Mouse (Mus musculus) liver, embryonic 12.5 days (tissue): ENCODE measurements around the gene Fam187a. TPM values are rescaled to one million over a fixed set of nuclear protein-coding genes. Genes with fewer than 3 reads are reported as not detected.

Source experiments
- ATAC-seq: fragments of 200-750 bp; cut with Nextera tagmentation; 2 replicates; pipeline ENCODE4 v1.8.0; 2017; ENCODE audit warnings: moderate number of reproducible peaks, mild to moderate bottlenecking, moderate library complexity
- H3K27ac ChIP-seq: fragments of 300-500 bp; sonication (generic); 2 replicates; pipeline ENCODE4 v1.5.1; 2016; ENCODE audit warnings: mild to moderate bottlenecking
- H3K27me3 ChIP-seq: fragments of 300-500 bp; sonication (generic); replicated peaks from 2 replicates; pipeline ENCODE4 v1.6.1; 2016; ENCODE audit warnings: mild to moderate bottlenecking, moderate library complexity
- H3K36me3 ChIP-seq: fragments of 300-500 bp; sonication (generic); 2 replicates; pipeline ENCODE4 v1.6.1; 2016; ENCODE audit warnings: mild to moderate bottlenecking, moderate library complexity
- H3K4me1 ChIP-seq: fragments of 300-500 bp; sonication (generic); 2 replicates; pipeline ENCODE4 v1.6.1; 2016
- H3K4me2 ChIP-seq: fragments of 300-500 bp; sonication (generic); 2 replicates; pipeline ENCODE4 v1.6.1; 2016; ENCODE audit warnings: mild to moderate bottlenecking, moderate library complexity
- H3K4me3 ChIP-seq: fragments of 300-500 bp; sonication (generic); 2 replicates; pipeline ENCODE4 v1.5.1; 2016; ENCODE audit warnings: mild to moderate bottlenecking, moderate library complexity
- H3K9ac ChIP-seq: fragments of 300-500 bp; sonication (generic); 2 replicates; pipeline ENCODE4 v1.6.1; 2016; ENCODE audit warnings: mild to moderate bottlenecking, moderate library complexity
- H3K9me3 ChIP-seq: fragments of 300-500 bp; sonication (generic); replicated peaks from 2 replicates; pipeline ENCODE4 v1.6.1; 2016; ENCODE audit warnings: mild to moderate bottlenecking, moderate library complexity
- WGBS: fragments of 180-500 bp; shearing (Covaris S2); methylation state at CpG from one replicate; pipeline ENCODE4 v1.1.7; 2016; ENCODE audit not compliant: insufficient replicate concordance; 5-methylcytosine and 5-hydroxymethylcytosine counted together
- polyA plus RNA-seq: library from polyadenylated mRNA; unstranded; fragments of >200 nt; fragmentation: Nextera tagmentation; extraction: Ambion mirVana; gene quantifications from 2 replicates; pipeline ENCODE4 v1.2.1, GENCODE M21; 2016

Gene Fam187a
- polyA plus RNA-seq, 1 experiment from 2014 or later = not detected

GRCm38 (mm10) chr11:102896641-102897040 lies 11.7 kb downstream of the Fam187a start:
- Histone ChIP-seq H3K9me3 (no peaks in the 10 kb centered on the region), H3K27me3 (peaks cover 67% of the 10 kb centered on the region), H3K9ac (peak overlapping the region; percentile 92), H3K4me2 (peak overlapping the region; percentile 81), H3K4me3 (no peak overlapping the region), H3K36me3 (no peaks in the 10 kb centered on the region), H3K27ac (peak overlapping the region; percentile 96), H3K4me1 (peaks cover 71% of the 10 kb centered on the region)
- 72% methylated on average over 20 of the region's 20 CpGs for WGBS
- no peak for ATAC-seq

GRCm38 (mm10) chr11:102898408-102898807 lies 13.4 kb downstream of the Fam187a start:
- no peak for ATAC-seq
- Histone ChIP-seq H3K9ac (no peak overlapping the region), H3K4me2 (no peak overlapping the region), H3K36me3 (no peaks in the 10 kb centered on the region), H3K9me3 (no peaks in the 10 kb centered on the region), H3K4me1 (peaks cover 56% of the 10 kb centered on the region), H3K27ac (no peak overlapping the region), H3K27me3 (peaks cover 57% of the 10 kb centered on the region), H3K4me3 (no peak overlapping the region)
- 77% methylated on average over 9 of the region's 9 CpGs for WGBS

GRCm38 (mm10) chr11:102900763-102901162 lies 15.8 kb downstream of the Fam187a start, which contains the start of gene Gfap:
Gfap (minus strand) TSS chr11:102900912.
- no peak for ATAC-seq
- H3K27ac ChIP-seq = peak within 1 kb of the TSS; percentile 0; the same call in 1 of the 2 replicates
- peaks cover 39% of the 10 kb centered on the region for H3K4me1 ChIP-seq
- 7% methylated on average over 7 of the region's 7 CpGs for WGBS
- H3K36me3 ChIP-seq = peaks cover 18% of the 10 kb centered on the region
- H3K9ac ChIP-seq = no peak within 1 kb of the TSS
- peaks cover 34% of the 10 kb centered on the region for H3K27me3 ChIP-seq
- no peak within 1 kb of the TSS for H3K4me2 ChIP-seq
- no peaks in the 10 kb centered on the region for H3K9me3 ChIP-seq
- H3K4me3 ChIP-seq = no peak within 1 kb of the TSS

GRCm38 (mm10) chr11:102901199-102901598 lies 16.2 kb downstream of the Fam187a start:
- ATAC-seq = no peak
- Histone ChIP-seq H3K4me3 (no peak overlapping the region), H3K27ac (no peak overlapping the region; the same call in 1 of the 2 replicates), H3K9me3 (no peaks in the 10 kb centered on the region), H3K36me3 (peaks cover 23% of the 10 kb centered on the region), H3K4me2 (no peak overlapping the region), H3K9ac (no peak overlapping the region), H3K4me1 (peaks cover 35% of the 10 kb centered on the region), H3K27me3 (peaks cover 30% of the 10 kb centered on the region)
- WGBS = 64% methylated on average over 4 of the region's 4 CpGs

- peaks cover 32% of the 10 kb centered on the region for H3K36me3 ChIP-seq
- no peaks in the 10 kb centered on the region for H3K9me3 ChIP-seq
- ATAC-seq = no peak
- no peak overlapping the region for H3K4me2 ChIP-seq
- H3K27ac ChIP-seq = no peak overlapping the region
- H3K4me1 ChIP-seq = peaks cover 26% of the 10 kb centered on the region
- peaks cover 23% of the 10 kb centered on the region for H3K27me3 ChIP-seq
- H3K9ac ChIP-seq = no peak overlapping the region
- 70% methylated on average over 5 of the region's 5 CpGs for WGBS
- no peak overlapping the region for H3K4me3 ChIP-seq
These were observed 17.1 kb downstream of the Fam187a start for GRCm38 (mm10) chr11:102902107-102902506.

GRCm38 (mm10) chr11:102903654-102904053 lies 18.7 kb downstream of the Fam187a start:
- Histone ChIP-seq H3K27ac (no peak overlapping the region), H3K9me3 (no peaks in the 10 kb centered on the region), H3K9ac (no peak overlapping the region), H3K4me2 (no peak overlapping the region), H3K27me3 (peaks cover 7% of the 10 kb centered on the region), H3K36me3 (peaks cover 47% of the 10 kb centered on the region), H3K4me1 (peaks cover 17% of the 10 kb centered on the region; the same call in 1 of the 2 replicates), H3K4me3 (no peak overlapping the region)
- 83% methylated on average over 7 of the region's 7 CpGs for WGBS
- ATAC-seq = no peak

- no peak overlapping the region for H3K4me2 ChIP-seq
- H3K9ac ChIP-seq = no peak overlapping the region
- ATAC-seq = no peak
- no peak overlapping the region for H3K27ac ChIP-seq
- H3K4me3 ChIP-seq = no peak overlapping the region
- H3K4me1 ChIP-seq = no peaks in the 10 kb centered on the region
- no peaks in the 10 kb centered on the region for H3K9me3 ChIP-seq
- WGBS = 80% methylated on average over 7 of the region's 7 CpGs
- peaks cover 100% of the 10 kb centered on the region for H3K36me3 ChIP-seq
- H3K27me3 ChIP-seq = no peaks in the 10 kb centered on the region
These were observed 26.4 kb downstream of the Fam187a start for GRCm38 (mm10) chr11:102911376-102911775.

- Histone ChIP-seq H3K4me3 (no peak overlapping the region), H3K27ac (no peak overlapping the region), H3K9me3 (no peaks in the 10 kb centered on the region), H3K4me2 (no peak overlapping the region), H3K27me3 (no peaks in the 10 kb centered on the region), H3K4me1 (0 out of 2 replicates have a peak, but pooled peaks cover 3% of the 10 kb centered on the region), H3K9ac (no peak overlapping the region), H3K36me3 (peaks cover 87% of the 10 kb centered on the region)
- no peak for ATAC-seq
- WGBS = 88% methylated on average over 9 of the region's 9 CpGs
These were observed 30.4 kb downstream of the Fam187a start for GRCm38 (mm10) chr11:102915380-102915779.

- WGBS = 91% methylated on average over 4 of the region's 4 CpGs
- no peak for ATAC-seq
- no peaks in the 10 kb centered on the region for H3K27me3 ChIP-seq
- no peak overlapping the region for H3K4me2 ChIP-seq
- H3K9ac ChIP-seq = no peak overlapping the region
- H3K4me3 ChIP-seq = no peak overlapping the region
- 0 out of 2 replicates have a peak overlapping the region, but pooled peaks have one; percentile 10 for H3K27ac ChIP-seq
- H3K4me1 ChIP-seq = peaks cover 22% of the 10 kb centered on the region
- peaks cover 87% of the 10 kb centered on the region for H3K36me3 ChIP-seq
- no peaks in the 10 kb centered on the region for H3K9me3 ChIP-seq
These were observed 33.1 kb downstream of the Fam187a start for GRCm38 (mm10) chr11:102918077-102918476.

GRCm38 (mm10) chr11:102921491-102921890 lies 36.5 kb downstream of the Fam187a start:
- H3K36me3 ChIP-seq = peaks cover 57% of the 10 kb centered on the region
- H3K9ac ChIP-seq = 0 out of 2 replicates have a peak overlapping the region, but pooled peaks have one; percentile 4
- H3K27me3 ChIP-seq = no peaks in the 10 kb centered on the region
- ATAC-seq = no peak
- H3K4me1 ChIP-seq = peaks cover 42% of the 10 kb centered on the region
- peak overlapping the region; percentile 79; the same call in 1 of the 2 replicates for H3K4me2 ChIP-seq
- 78% methylated on average over 6 of the region's 6 CpGs for WGBS
- H3K9me3 ChIP-seq = no peaks in the 10 kb centered on the region
- H3K27ac ChIP-seq = no peak overlapping the region
- H3K4me3 ChIP-seq = peak overlapping the region; percentile 8; the same call in 1 of the 2 replicates

GRCm38 (mm10) chr11:102924557-102925350 lies 39.8 kb downstream of the Fam187a start, which contains the start of gene Kif18b:
Kif18b (minus strand) TSS chr11:102925124.
- Histone ChIP-seq H3K36me3 (peaks cover 36% of the 10 kb centered on the region), H3K9me3 (no peaks in the 10 kb centered on the region), H3K27ac (peak within 1 kb of the TSS; percentile 98), H3K9ac (peak within 1 kb of the TSS; percentile 86), H3K27me3 (0 out of 2 replicates have a peak, but pooled peaks cover 8% of the 10 kb centered on the region), H3K4me3 (peak within 1 kb of the TSS; percentile 79), H3K4me1 (peaks cover 42% of the 10 kb centered on the region), H3K4me2 (peak within 1 kb of the TSS; percentile 79)
- peak; percentile 91 for ATAC-seq
- under 1% methylated on average over 62 of the region's 62 CpGs for WGBS

GRCm38 (mm10) chr11:102925351-102925717 lies 40.4 kb downstream of the Fam187a start:
- peak; percentile 60 for ATAC-seq
- H3K27me3 ChIP-seq = peaks cover 12% of the 10 kb centered on the region; the same call in 1 of the 2 replicates
- H3K36me3 ChIP-seq = peaks cover 31% of the 10 kb centered on the region
- peak overlapping the region; percentile 79 for H3K4me3 ChIP-seq
- H3K9ac ChIP-seq = peak overlapping the region; percentile 86
- H3K9me3 ChIP-seq = no peaks in the 10 kb centered on the region
- H3K27ac ChIP-seq = peak overlapping the region; percentile 98
- peak overlapping the region; percentile 79 for H3K4me2 ChIP-seq
- WGBS = under 1% methylated on average over 10 of the region's 10 CpGs
- peaks cover 42% of the 10 kb centered on the region for H3K4me1 ChIP-seq
